Comparison of ENCODE assay signal across 8 mouse cellular contexts in genomic region chr10:120635818-120636543, GRCm38 (mm10).
DNase-seq lines count a peak whose midpoint lies in the region; ATAC-seq and TF ChIP-seq lines count a peak whose summit lies in the region.

No protein-coding gene starts in this region.

- no peak overlapping the region for H3K27ac ChIP-seq in forebrain, postnatal 0 days (ENCODE audit: low read depth, low read length)
- no peak overlapping the region for H3K27ac ChIP-seq in hindbrain, embryonic 15.5 days (replicated peaks)
- no peak overlapping the region for H3K27ac ChIP-seq in intestine, postnatal 0 days (ENCODE audit: low read depth, low read length)

- no peaks in the 10 kb centered on the region for H3K4me1 ChIP-seq in forebrain, postnatal 0 days (ENCODE audit: insufficient read depth)
- peaks cover 23% of the 10 kb centered on the region for H3K4me1 ChIP-seq in hindbrain, embryonic 15.5 days (replicated peaks)
- no peaks in the 10 kb centered on the region for H3K4me1 ChIP-seq in intestine, postnatal 0 days (replicated peaks; ENCODE audit: control insufficient read depth, insufficient read depth, low read length)

- peak; percentile 8 for DNase-seq in layer of hippocampus, adult 11-12 months (ENCODE audit: low spot score)
- no peak for DNase-seq in layer of hippocampus, postnatal 25 days (ENCODE audit: extremely low spot score in 1 of 2, low spot score in 1 of 2)
- DNase-seq in adrenal gland, postnatal 4 days (ENCODE audit: low spot score in 2 of 2), result peak; percentile 10 to 48
- peak; percentile 35 for DNase-seq in forebrain, postnatal 0 days
- peak; percentile 53 to 69 for DNase-seq in natural killer cell, adult 2 months (ENCODE audit: low spot score in 2 of 2)
- DNase-seq in frontal cortex, postnatal 14 days (ENCODE audit: low spot score in 2 of 2), result no peak

- H3K27me3 ChIP-seq in forebrain, postnatal 0 days (ENCODE audit: insufficient read depth, low read length), result no peaks in the 10 kb centered on the region
- H3K27me3 ChIP-seq in hindbrain, embryonic 15.5 days, result no peaks in the 10 kb centered on the region
- no peaks in the 10 kb centered on the region for H3K27me3 ChIP-seq in intestine, postnatal 0 days (replicated peaks; ENCODE audit: control insufficient read depth, insufficient read depth, low read length)

- ATAC-seq in forebrain, postnatal 0 days, result peak; percentile 60
- peak; percentile 61 for ATAC-seq in hindbrain, embryonic 15.5 days (ENCODE audit: low FRiP score, low read depth)
- no peak for ATAC-seq in intestine, postnatal 0 days

- WGBS in forebrain, postnatal 0 days, result 40% methylated on average over 21 of the region's 21 CpGs
- 58% methylated on average over 21 of the region's 21 CpGs for WGBS in hindbrain, embryonic 15.5 days
- WGBS in intestine, postnatal 0 days, result 53% methylated on average over 21 of the region's 21 CpGs

- H3K9ac ChIP-seq in forebrain, postnatal 0 days, result no peak overlapping the region
- H3K9ac ChIP-seq in hindbrain, embryonic 15.5 days, result no peak overlapping the region
- no peak overlapping the region for H3K9ac ChIP-seq in intestine, postnatal 0 days (ENCODE audit: low read depth, low read length)

- H3K4me2 ChIP-seq in forebrain, postnatal 0 days (ENCODE audit: low read depth), result no peak overlapping the region
- peak overlapping the region; percentile 2; the same call in 1 of the 2 replicates for H3K4me2 ChIP-seq in hindbrain, embryonic 15.5 days
- no peak overlapping the region for H3K4me2 ChIP-seq in intestine, postnatal 0 days (replicated peaks; ENCODE audit: low read depth)

- no peaks in the 10 kb centered on the region for H3K36me3 ChIP-seq in forebrain, postnatal 0 days (ENCODE audit: insufficient read depth)
- H3K36me3 ChIP-seq in hindbrain, embryonic 15.5 days, result no peaks in the 10 kb centered on the region
- no peaks in the 10 kb centered on the region for H3K36me3 ChIP-seq in intestine, postnatal 0 days (ENCODE audit: control insufficient read depth, insufficient read depth)

- H3K9me3 ChIP-seq in forebrain, postnatal 0 days (ENCODE audit: low read length), result no peaks in the 10 kb centered on the region
- no peaks in the 10 kb centered on the region for H3K9me3 ChIP-seq in hindbrain, embryonic 15.5 days
- H3K9me3 ChIP-seq in intestine, postnatal 0 days (ENCODE audit: control insufficient read depth), result no peaks in the 10 kb centered on the region

- H3K4me3 ChIP-seq in forebrain, postnatal 0 days (ENCODE audit: low read depth, low read length), result no peak overlapping the region
- H3K4me3 ChIP-seq in hindbrain, embryonic 15.5 days, result no peak overlapping the region
- no peak overlapping the region for H3K4me3 ChIP-seq in intestine, postnatal 0 days (ENCODE audit: low read depth, low read length)

- no peak for TF ChIP-seq CTCF in forebrain, postnatal 0 days (IDR thresholded peaks at IDR 0.05; ENCODE audit: low read depth)
- TF ChIP-seq CTCF in intestine, postnatal 0 days (IDR thresholded peaks at IDR 0.05; ENCODE audit: low read depth), result no peak

Comparison
In these comparisons a context has a peak if more than half of its experiments do, and no peak if none do; other contexts are left out.
1. DNase-seq: peak in layer of hippocampus, adult 11-12 months (single experiment), adrenal gland, postnatal 4 days (2 of 2), forebrain, postnatal 0 days (single experiment) and natural killer cell, adult 2 months (2 of 2); none in layer of hippocampus, postnatal 25 days (0 of 2) and frontal cortex, postnatal 14 days (0 of 2).